Mouse (Mus musculus) embryo, embryonic 10 days (tissue): ENCODE results near the gene Lhb.

Experiments
- DNase-seq: peaks from one replicate; pipeline ENCODE4 v3.0.0-alpha.2; 2015; ENCODE audit warnings: low spot score

Gene Lhb

DNA sequence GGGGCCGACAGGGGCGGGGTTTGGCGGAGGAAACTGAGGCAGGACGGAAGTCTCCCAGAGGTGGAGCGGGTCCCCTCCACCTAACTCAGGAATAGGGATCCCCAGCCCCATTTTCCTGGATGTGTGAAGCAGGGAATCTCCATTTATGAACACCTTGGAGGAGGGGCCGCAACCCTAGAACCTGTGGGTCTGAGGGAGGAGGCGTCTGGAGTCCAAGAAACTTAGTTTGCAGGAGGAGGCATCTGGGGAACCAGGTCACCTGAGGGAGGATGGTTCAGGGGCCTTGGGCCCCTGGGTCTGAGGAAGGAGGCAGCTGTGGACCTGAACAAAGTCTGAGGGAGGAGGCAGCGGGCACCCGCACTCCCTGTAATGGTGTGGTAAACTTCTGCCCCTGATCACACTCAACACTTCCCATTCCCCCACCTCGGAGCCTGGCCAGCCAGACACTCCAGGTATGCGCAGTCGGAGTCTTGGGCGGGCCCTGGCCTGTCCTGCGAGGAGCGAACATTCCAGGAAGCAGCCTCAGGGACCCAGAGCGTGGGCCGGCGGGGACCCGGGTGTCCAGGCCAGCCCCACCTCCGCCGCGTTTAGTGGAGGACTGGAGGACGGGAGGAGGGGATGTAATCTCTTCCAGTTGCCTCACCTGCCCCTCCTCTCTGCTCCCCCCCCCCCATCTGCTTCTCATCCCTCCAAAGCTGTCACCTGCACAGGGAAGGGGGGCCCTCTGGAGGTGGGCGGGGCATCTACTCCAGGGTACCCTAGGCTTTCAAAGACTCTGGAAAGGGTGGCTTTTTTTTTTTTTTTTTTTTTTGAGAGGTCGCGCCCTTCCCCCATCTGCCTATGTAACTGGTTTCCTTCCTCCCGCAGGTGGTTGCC lies 6.5 kb upstream of the Lhb start:
- DNase-seq: peak; percentile 18

DNA sequence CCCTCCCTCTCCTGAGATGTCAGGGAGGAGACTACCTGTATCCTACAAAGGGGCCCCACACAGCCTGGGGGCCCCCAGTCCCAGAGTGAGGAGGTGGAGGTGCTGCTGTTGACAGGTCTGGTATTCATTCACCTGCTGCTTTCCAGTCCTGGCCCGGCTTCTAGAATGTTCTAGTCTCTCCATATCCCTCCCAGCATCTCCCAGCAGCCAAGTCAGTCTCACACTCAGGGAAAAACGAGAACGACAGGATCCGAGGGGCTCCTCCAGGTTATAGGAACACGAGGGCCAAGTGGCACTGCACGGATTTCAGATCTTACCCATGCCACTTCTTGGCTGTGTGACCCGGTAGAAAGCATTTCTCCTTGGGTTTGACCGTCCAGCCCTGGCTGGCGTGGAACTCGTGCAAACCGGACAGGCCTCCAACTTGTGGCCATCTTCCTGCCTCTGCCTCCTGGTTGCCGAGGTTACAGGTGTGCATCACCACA lies 5.8 kb upstream of the Lhb start:
- no peak for DNase-seq

DNA sequence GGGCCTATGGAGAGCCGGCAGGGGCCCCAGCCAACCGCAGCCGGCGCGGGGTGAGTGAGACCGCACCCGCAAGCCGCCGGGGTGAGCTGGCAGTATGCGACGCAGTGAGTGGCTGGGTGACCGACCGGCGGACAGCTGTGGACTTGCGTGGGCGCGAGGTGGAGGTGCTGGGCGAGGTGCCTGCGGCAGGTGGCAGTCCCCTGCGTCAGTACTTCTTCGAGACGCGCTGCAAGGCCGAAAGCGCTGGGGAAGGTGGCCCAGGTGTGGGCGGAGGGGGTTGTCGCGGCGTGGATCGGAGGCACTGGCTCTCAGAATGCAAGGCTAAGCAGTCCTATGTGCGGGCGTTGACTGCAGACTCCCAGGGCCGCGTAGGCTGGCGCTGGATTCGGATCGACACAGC lies 5.0 kb upstream of the Lhb start:
- no peak for DNase-seq

DNA sequence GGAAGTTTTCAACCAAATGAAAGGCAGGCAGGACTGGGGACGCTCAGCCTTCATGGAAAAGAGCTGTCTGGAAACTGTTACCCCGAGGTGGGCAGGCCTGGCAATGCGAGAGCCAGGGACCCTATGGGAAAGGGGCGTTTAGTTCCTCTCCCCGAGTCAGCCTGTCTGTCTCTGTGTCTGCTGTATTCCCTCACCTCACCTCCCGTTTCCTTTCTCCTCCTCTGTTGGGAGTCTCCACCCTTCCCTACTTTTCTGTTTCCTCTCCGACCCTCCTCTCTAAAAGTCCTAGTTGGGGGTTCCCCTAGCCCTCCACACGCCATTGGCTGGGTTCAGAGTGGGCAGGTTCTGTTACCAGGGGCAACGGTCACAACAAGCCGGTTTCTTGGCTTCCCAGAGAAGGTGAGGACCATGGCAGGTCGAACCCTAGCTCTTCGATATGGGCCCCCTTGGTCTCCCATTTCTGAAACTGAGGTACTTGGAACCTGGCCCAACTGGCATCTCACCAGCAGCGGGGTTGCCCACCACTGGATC lies 2.6 kb upstream of the Lhb start:
- DNase-seq: no peak

- no peak for DNase-seq
Measured at GRCm38 (mm10) chr7:45419859-45420614, 583 bp upstream of the Lhb start.

GRCm38 (mm10) chr7:45421194-45421593 lies 574 bp downstream of the Lhb start:
- no peak for DNase-seq

DNA sequence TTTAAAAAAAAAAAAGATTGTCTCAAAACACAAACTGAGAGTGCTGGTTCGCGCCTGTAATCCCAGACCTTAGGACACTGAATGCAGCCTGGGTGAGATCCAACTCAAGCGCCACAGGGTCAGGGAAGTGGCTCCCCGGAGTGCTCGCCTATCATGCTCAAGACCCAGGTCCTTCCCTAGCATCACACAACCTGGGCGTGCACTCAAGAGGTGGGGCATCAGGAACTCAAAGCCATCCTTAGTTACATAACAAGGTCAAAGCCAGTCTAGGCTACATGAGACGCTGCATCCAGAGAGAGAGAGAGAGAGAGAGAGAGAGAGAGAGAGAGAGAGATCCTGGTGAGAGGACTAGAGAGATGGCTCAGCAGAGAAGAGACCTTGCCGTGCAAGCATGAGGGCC lies 5.9 kb downstream of the Lhb start:
- DNase-seq: no peak

- no peak for DNase-seq
Measured at GRCm38 (mm10) chr7:45433835-45434202, 13.2 kb downstream of the Lhb start.

- DNase-seq: peak; percentile 97
Measured at GRCm38 (mm10) chr7:45434203-45435015, 13.8 kb downstream of the Lhb start, which contains the start of gene Gys1. TSS of gene Gys1 (plus strand) at chr7:45434844.

DNA sequence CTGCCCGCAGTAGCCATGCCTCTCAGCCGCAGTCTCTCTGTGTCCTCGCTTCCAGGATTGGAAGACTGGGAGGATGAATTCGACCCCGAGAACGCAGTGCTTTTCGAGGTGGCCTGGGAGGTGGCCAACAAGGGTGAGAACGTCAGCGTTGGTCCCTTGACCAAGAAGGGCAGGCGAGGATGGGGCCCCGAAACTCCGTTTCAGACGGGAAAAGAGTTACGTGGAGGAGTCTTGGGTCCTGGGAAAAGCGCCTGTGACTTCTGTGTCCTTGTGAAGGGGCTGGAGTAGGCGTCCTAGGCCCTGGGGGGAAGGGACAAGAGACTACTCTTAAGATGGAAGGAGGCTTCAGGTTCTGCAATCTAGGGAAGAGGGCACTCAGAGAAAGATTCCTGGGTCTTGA lies 14.4 kb downstream of the Lhb start:
- no peak for DNase-seq

DNA sequence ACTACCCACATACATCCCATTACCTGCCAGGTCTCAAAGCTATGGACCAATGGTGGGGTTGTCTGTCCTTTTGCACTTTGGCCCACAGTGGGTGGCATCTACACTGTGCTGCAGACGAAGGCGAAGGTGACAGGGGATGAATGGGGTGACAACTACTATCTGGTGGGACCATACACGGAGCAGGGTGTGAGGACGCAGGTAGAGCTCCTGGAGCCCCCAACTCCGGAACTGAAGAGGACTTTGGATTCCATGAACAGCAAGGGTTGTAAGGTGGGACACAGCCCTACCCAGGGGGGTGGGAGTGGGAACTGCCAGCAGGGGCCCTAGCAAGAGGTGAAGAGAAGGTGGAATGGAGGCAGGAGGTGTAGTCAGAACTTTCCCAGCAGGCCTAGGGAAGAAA lies 15.8 kb downstream of the Lhb start:
- DNase-seq: no peak

- DNase-seq: peak; percentile 63
Measured at GRCm38 (mm10) chr7:45437046-45437445, 16.4 kb downstream of the Lhb start.

- DNase-seq: peak; percentile 61
Measured at GRCm38 (mm10) chr7:45437521-45438276, 17.1 kb downstream of the Lhb start, which contains the start of gene Ruvbl2. TSS of gene Ruvbl2 (minus strand) at chr7:45438096.

- DNase-seq: no peak
Measured at GRCm38 (mm10) chr7:45443526-45444420, 23.2 kb downstream of the Lhb start.

- no peak for DNase-seq
Measured at GRCm38 (mm10) chr7:45446589-45446988, 26.0 kb downstream of the Lhb start.

- peak; percentile 44 for DNase-seq
Measured at GRCm38 (mm10) chr7:45447325-45447990, 26.8 kb downstream of the Lhb start.

DNA sequence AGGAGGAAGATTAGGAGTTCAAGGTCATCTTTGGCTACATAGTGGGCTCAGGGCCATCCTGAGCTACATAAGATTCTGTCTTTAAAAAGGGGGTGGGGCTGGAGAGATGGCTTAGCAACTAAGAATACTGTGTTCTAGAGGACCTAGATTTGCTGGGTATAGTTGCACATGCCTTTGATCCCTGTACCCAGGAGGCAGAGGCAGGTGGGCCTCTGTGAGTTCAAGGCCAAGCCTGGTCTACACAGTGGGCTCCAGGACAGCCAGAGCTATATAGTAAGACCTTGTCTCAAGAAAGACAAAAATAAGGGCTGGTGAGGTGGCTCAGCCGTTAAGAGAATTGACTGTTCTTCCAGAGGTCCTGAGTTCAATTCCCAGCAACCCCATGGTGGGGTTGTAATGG lies 29.4 kb downstream of the Lhb start:
- no peak for DNase-seq

DNA sequence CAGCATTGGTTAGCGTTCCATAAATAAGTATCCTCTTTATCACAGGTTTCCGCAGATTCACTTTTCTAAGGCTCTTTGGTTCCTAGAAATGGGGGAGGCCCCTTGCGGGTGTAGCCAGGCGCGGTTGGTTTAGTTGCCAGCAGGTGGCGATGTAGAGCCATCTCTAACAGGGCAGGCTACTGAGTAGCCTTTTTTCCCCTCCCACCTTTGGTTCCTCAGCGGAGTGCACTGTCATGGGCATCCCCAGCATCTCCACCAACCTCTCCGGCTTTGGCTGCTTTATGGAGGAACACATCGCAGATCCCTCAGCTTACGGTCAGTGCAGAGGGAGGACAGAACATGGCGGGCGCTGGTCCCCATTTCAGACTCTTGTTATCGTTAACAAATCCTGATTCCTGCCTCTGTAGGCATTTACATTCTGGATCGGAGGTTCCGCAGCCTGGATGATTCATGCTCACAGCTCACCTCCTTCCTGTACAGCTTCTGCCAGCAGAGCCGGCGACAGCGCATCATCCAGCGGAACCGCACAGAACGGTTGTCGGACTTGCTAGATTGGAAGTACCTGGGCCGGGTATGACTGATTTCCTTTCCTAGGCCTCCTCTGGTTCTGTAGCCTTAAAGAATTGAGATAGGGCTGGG lies 30.8 kb downstream of the Lhb start:
- DNase-seq: peak; percentile 90

DNA sequence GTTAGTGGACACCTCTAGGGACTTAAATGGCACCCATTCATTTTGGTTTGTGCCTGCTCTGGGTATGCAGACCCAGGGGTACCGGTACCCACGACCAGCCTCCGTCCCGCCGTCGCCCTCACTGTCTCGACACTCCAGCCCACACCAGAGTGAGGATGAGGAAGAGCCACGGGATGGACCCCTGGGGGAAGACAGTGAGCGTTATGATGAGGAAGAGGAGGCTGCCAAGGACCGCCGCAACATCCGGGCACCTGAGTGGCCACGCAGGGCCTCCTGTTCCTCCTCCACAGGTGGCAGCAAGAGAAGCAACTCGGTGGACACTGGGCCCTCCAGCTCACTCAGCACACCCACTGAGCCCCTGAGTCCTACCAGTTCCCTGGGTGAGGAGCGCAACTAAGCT lies 34.4 kb downstream of the Lhb start:
- DNase-seq: no peak
